Comparison of ENCODE assay signal across 17 mouse cellular contexts in genomic region chr9:43738480-43739084, GRCm38 (mm10). TPM values are rescaled to one million over a fixed set of nuclear protein-coding genes. Genes with fewer than 3 reads are reported as not detected.
DNase-seq lines count a peak whose midpoint lies in the region; ATAC-seq and TF ChIP-seq lines count a peak whose summit lies in the region.
"Had no signal": no experiment of that assay in that cellular context is flagged by ENCODE, and none has a peak within 500 bp of the region (broad histone marks: within the 10 kb centered on the region; RNA-seq: fewer than 3 reads in every experiment).

No protein-coding gene starts in this region.

- peaks cover 17% of the 10 kb centered on the region for H3K4me1 ChIP-seq in hindbrain, postnatal 0 days (ENCODE audit: insufficient read depth, low read length)
- peaks cover 23% of the 10 kb centered on the region for H3K4me1 ChIP-seq in hindbrain, embryonic 16.5 days (ENCODE audit: control insufficient read depth, insufficient read depth, low read depth, low read length)
- peaks cover 26% of the 10 kb centered on the region for H3K4me1 ChIP-seq in neural tube, embryonic 12.5 days
- peaks cover 36% of the 10 kb centered on the region for H3K4me1 ChIP-seq in neural tube, embryonic 15.5 days

- no peaks in the 10 kb centered on the region for H3K27me3 ChIP-seq in hindbrain, postnatal 0 days (ENCODE audit: insufficient read depth, low read length)
- 0 out of 2 replicates have a peak, but pooled peaks cover 2% of the 10 kb centered on the region for H3K27me3 ChIP-seq in hindbrain, embryonic 16.5 days (replicated peaks; ENCODE audit: control insufficient read depth, insufficient read depth, low read length)
- peaks cover 7% of the 10 kb centered on the region; the same call in 1 of the 2 replicates for H3K27me3 ChIP-seq in neural tube, embryonic 12.5 days (replicated peaks)
- H3K27me3 ChIP-seq in neural tube, embryonic 15.5 days (replicated peaks), result peaks cover 8% of the 10 kb centered on the region; the same call in 1 of the 2 replicates
- H3K27me3 ChIP-seq: intestine, embryonic 15.5 days had no signal

- no peak for TF ChIP-seq CTCF in hindbrain, postnatal 0 days (IDR thresholded peaks at IDR 0.05; ENCODE audit: low read depth)

- H3K27ac ChIP-seq in hindbrain, postnatal 0 days, result no peak overlapping the region
- no peak overlapping the region for H3K27ac ChIP-seq in hindbrain, embryonic 16.5 days (ENCODE audit: low read depth, low read length)
- no peak overlapping the region for H3K27ac ChIP-seq in neural tube, embryonic 12.5 days
- no peak overlapping the region for H3K27ac ChIP-seq in neural tube, embryonic 15.5 days (replicated peaks)
- H3K27ac ChIP-seq: intestine, embryonic 15.5 days had no signal

- peak overlapping the region; percentile 46 for H3K4me2 ChIP-seq in hindbrain, postnatal 0 days (ENCODE audit: low read depth, low read length)
- H3K4me2 ChIP-seq in hindbrain, embryonic 16.5 days (ENCODE audit: low read length), result no peak overlapping the region; the same call in 1 of the 2 replicates
- peak overlapping the region; percentile 45; the same call in 1 of the 2 replicates for H3K4me2 ChIP-seq in neural tube, embryonic 12.5 days (replicated peaks)
- H3K4me2 ChIP-seq in neural tube, embryonic 15.5 days, result no peak overlapping the region

- no peak overlapping the region for H3K9ac ChIP-seq in hindbrain, postnatal 0 days (replicated peaks; ENCODE audit: low read length)
- H3K9ac ChIP-seq in hindbrain, embryonic 16.5 days (ENCODE audit: low read depth, low read length), result no peak overlapping the region
- no peak overlapping the region for H3K9ac ChIP-seq in neural tube, embryonic 12.5 days
- H3K9ac ChIP-seq in neural tube, embryonic 15.5 days (replicated peaks), result no peak overlapping the region
- H3K9ac ChIP-seq: intestine, embryonic 15.5 days had no signal

- no peak for DNase-seq in hindbrain, postnatal 0 days (ENCODE audit: low spot score)
- DNase-seq in MN1 (ENCODE audit: low spot score), result no peak
- DNase-seq in urinary bladder, postnatal 4 days (ENCODE audit: low spot score in 2 of 2), result no peak
- DNase-seq: adrenal gland, adult 2 months; cerebellum, adult 9-10 months; heart, adult 18-20 months; heart, postnatal 10 days; left cerebral cortex, postnatal 4 days; right cerebral cortex, postnatal 14 days; thymus, adult 2 months had no signal

- 34% methylated on average over 6 of the region's 6 CpGs for WGBS in hindbrain, postnatal 0 days
- WGBS in hindbrain, embryonic 16.5 days, result 36% methylated on average over 6 of the region's 6 CpGs
- 34% methylated on average over 6 of the region's 6 CpGs for WGBS in neural tube, embryonic 12.5 days
- WGBS in neural tube, embryonic 15.5 days, result 39% methylated on average over 6 of the region's 6 CpGs

- H3K36me3 ChIP-seq in hindbrain, postnatal 0 days (ENCODE audit: insufficient read depth, low read length), result no peaks in the 10 kb centered on the region
- H3K36me3 ChIP-seq in hindbrain, embryonic 16.5 days (ENCODE audit: control insufficient read depth, insufficient read depth, low read length), result no peaks in the 10 kb centered on the region
- no peaks in the 10 kb centered on the region for H3K36me3 ChIP-seq in neural tube, embryonic 12.5 days
- H3K36me3 ChIP-seq in neural tube, embryonic 15.5 days, result no peaks in the 10 kb centered on the region
- H3K36me3 ChIP-seq: intestine, embryonic 15.5 days had no signal

- no peaks in the 10 kb centered on the region for H3K9me3 ChIP-seq in hindbrain, postnatal 0 days (ENCODE audit: low read length)
- H3K9me3 ChIP-seq in hindbrain, embryonic 16.5 days (ENCODE audit: control insufficient read depth, low read length), result no peaks in the 10 kb centered on the region
- H3K9me3 ChIP-seq in neural tube, embryonic 12.5 days, result no peaks in the 10 kb centered on the region
- no peaks in the 10 kb centered on the region for H3K9me3 ChIP-seq in neural tube, embryonic 15.5 days (replicated peaks)
- H3K9me3 ChIP-seq: intestine, embryonic 15.5 days had no signal

- H3K4me3 ChIP-seq in hindbrain, postnatal 0 days (ENCODE audit: low read length), result no peak overlapping the region
- H3K4me3 ChIP-seq in hindbrain, embryonic 16.5 days (ENCODE audit: low read length), result no peak overlapping the region
- no peak overlapping the region for H3K4me3 ChIP-seq in neural tube, embryonic 12.5 days
- no peak overlapping the region for H3K4me3 ChIP-seq in neural tube, embryonic 15.5 days (replicated peaks)
- H3K4me3 ChIP-seq: intestine, embryonic 15.5 days had no signal

- no peak for ATAC-seq in hindbrain, postnatal 0 days
- no peak for ATAC-seq in hindbrain, embryonic 16.5 days
- no peak for ATAC-seq in neural tube, embryonic 12.5 days (ENCODE audit: low FRiP score, low read depth)
- no peak for ATAC-seq in neural tube, embryonic 15.5 days (ENCODE audit: low FRiP score)
- ATAC-seq in granulocyte monocyte progenitor cell, adult 5-6 weeks (replicated peaks; ENCODE audit: poor library complexity, severe bottlenecking), result peak; percentile 30
- ATAC-seq: CD4-positive, CD25-positive, alpha-beta regulatory T cell, adult 4 months; Patski had no signal

RNA-seq across cellular contexts. Expression of gene Nectin1, which starts 5.2 kb away (rescaled TPM):
- 69.2 and 72.8 TPM in 2 replicates for total RNA-seq in hindbrain, postnatal 0 days (2014; rRNA removed)
- polyA plus RNA-seq in hindbrain, postnatal 0 days (2015; fragmentation: Nextera tagmentation; extraction: Ambion mirVana), result 15.7 and 17.1 TPM in 2 replicates
- 12.9 and 15.5 TPM in 2 replicates for polyA plus RNA-seq in hindbrain, embryonic 16.5 days (2015; fragmentation: Nextera tagmentation; extraction: Ambion mirVana)
- 15.2 and 15.5 TPM in 2 replicates for polyA plus RNA-seq in neural tube, embryonic 12.5 days (2016; fragmentation: Nextera tagmentation; extraction: Ambion mirVana)
- polyA plus RNA-seq in neural tube, embryonic 15.5 days (2015; fragmentation: Nextera tagmentation; extraction: Ambion mirVana), result 14.0 and 14.9 TPM in 2 replicates
- 0.52 and 4.6 TPM in 2 replicates for total RNA-seq in granulocyte monocyte progenitor cell, adult 5-6 weeks (2014; fragmentation: Nextera tagmentation)
- 0.31 and 0.52 TPM in 2 replicates for total RNA-seq in granulocyte monocyte progenitor cell, adult 5-6 weeks (2017)

Comparison
In these comparisons a context has a peak if more than half of its experiments do, and no peak if none do; other contexts are left out.
1. H3K4me2 ChIP-seq: peak in hindbrain, postnatal 0 days (single experiment) and neural tube, embryonic 12.5 days (single experiment); none in hindbrain, embryonic 16.5 days (single experiment) and neural tube, embryonic 15.5 days (single experiment).